Mouse (Mus musculus) urinary bladder, adult 18-20 months (tissue): ENCODE results near the gene Tenm2.

Source experiments
- DNase-seq, 2 experiments: peaks; one replicate each; pipeline ENCODE4 v3.0.0; 2022; ENCODE audit warnings: low spot score in 2 of 2, mixed read lengths in 2 of 2

The Tenm2 gene

GRCm38 (mm10) chr11:36204381-36204780 is 1031.4 kb downstream of the Tenm2 start:
- DNase-seq = no peak

- no peak for DNase-seq
Measured at GRCm38 (mm10) chr11:36203896-36204295, 1031.9 kb downstream of the Tenm2 start.

- no peak for DNase-seq
Measured at GRCm38 (mm10) chr11:36194348-36194747, 1041.4 kb downstream of the Tenm2 start.

- no peak for DNase-seq
Measured at GRCm38 (mm10) chr11:36176106-36176505, 1059.7 kb downstream of the Tenm2 start.

- DNase-seq = no peak
Measured at GRCm38 (mm10) chr11:36173076-36173690, 1062.6 kb downstream of the Tenm2 start.

- no peak for DNase-seq
Measured at GRCm38 (mm10) chr11:36172520-36172919, 1063.2 kb downstream of the Tenm2 start.

GRCm38 (mm10) chr11:36171991-36172390 is 1063.8 kb downstream of the Tenm2 start:
- no peak for DNase-seq

GRCm38 (mm10) chr11:36171221-36171620 is 1064.5 kb downstream of the Tenm2 start:
- no peak for DNase-seq

GRCm38 (mm10) chr11:36169738-36170137 is 1066.0 kb downstream of the Tenm2 start:
- no peak for DNase-seq

GRCm38 (mm10) chr11:36168921-36169537 is 1066.7 kb downstream of the Tenm2 start:
- DNase-seq = no peak

- no peak for DNase-seq
Measured at GRCm38 (mm10) chr11:36167766-36168318, 1067.9 kb downstream of the Tenm2 start.

- no peak for DNase-seq
Measured at GRCm38 (mm10) chr11:36163580-36163979, 1072.2 kb downstream of the Tenm2 start.

GRCm38 (mm10) chr11:36161765-36162321 is 1073.9 kb downstream of the Tenm2 start:
- DNase-seq = no peak

GRCm38 (mm10) chr11:36153450-36153849 is 1082.3 kb downstream of the Tenm2 start:
- no peak for DNase-seq

GRCm38 (mm10) chr11:36153011-36153410 is 1082.8 kb downstream of the Tenm2 start:
- DNase-seq = no peak

GRCm38 (mm10) chr11:36152226-36152625 is 1083.5 kb downstream of the Tenm2 start:
- no peak for DNase-seq

GRCm38 (mm10) chr11:36149092-36149491 is 1086.7 kb downstream of the Tenm2 start:
- no peak for DNase-seq

GRCm38 (mm10) chr11:36145057-36145456 is 1090.7 kb downstream of the Tenm2 start:
- DNase-seq = no peak

- no peak for DNase-seq
Measured at GRCm38 (mm10) chr11:36140411-36140810, 1095.4 kb downstream of the Tenm2 start.

- no peak for DNase-seq
Measured at GRCm38 (mm10) chr11:36139521-36139920, 1096.2 kb downstream of the Tenm2 start.

GRCm38 (mm10) chr11:36137840-36138239 is 1097.9 kb downstream of the Tenm2 start:
- no peak for DNase-seq

- DNase-seq = no peak
Measured at GRCm38 (mm10) chr11:36137276-36137675, 1098.5 kb downstream of the Tenm2 start.

GRCm38 (mm10) chr11:36134645-36135044 is 1101.1 kb downstream of the Tenm2 start:
- no peak for DNase-seq
